Mouse (Mus musculus) CH12.LX (cell line): ENCODE data around the gene Rasip1. TPM values are rescaled to one million over a fixed set of nuclear protein-coding genes. Genes with fewer than 3 reads are reported as not detected.

Experiments used
- DNase-seq: peaks from one replicate; pipeline ENCODE4 v3.0.0-alpha.2; 2013; ENCODE audit errors: extremely low read depth
- H3K27ac ChIP-seq: 2 replicates; pipeline ENCODE4 v1.5.1; 2012; ENCODE audit warnings: low read depth, mild to moderate bottlenecking, control low read depth, moderate library complexity; ENCODE audit not compliant: insufficient read depth
- H3K27me3 ChIP-seq: replicated peaks from 2 replicates; pipeline ENCODE3; 2012; ENCODE audit warnings: inconsistent platforms
- H3K36me3 ChIP-seq, 2 experiments: replicated peaks in 1 of 2; 2 replicates each; pipeline versions ENCODE3 to v1.6.1; 2012; ENCODE audit warnings: inconsistent platforms in 1 of 2, low read length in 1 of 2, mild to moderate bottlenecking in 1 of 2, mixed read lengths in 1 of 2, moderate library complexity in 1 of 2; ENCODE audit not compliant: control insufficient read depth in 1 of 2, insufficient read depth in 1 of 2
- H3K4me1 ChIP-seq, 2 experiments: 2 replicates each; pipeline ENCODE4 v1.6.1; 2012; ENCODE audit warnings: inconsistent platforms in 1 of 2, moderate library complexity in 1 of 2; ENCODE audit not compliant: insufficient read depth in 2 of 2, control insufficient read depth in 1 of 2
- H3K4me2 ChIP-seq: 2 replicates; pipeline ENCODE4 v1.6.1; 2012; ENCODE audit warnings: low read depth, mild to moderate bottlenecking, control low read depth; ENCODE audit not compliant: poor library complexity, insufficient read depth, severe bottlenecking
- H3K4me3 ChIP-seq, 3 experiments: fragments of 150-350 bp in 1 of 3; sonication (generic) in 1 of 3; replicated peaks in 1 of 3; 2 replicates each; pipeline versions ENCODE3 to v1.5.1; 2011 to 2012; ENCODE audit warnings: low read depth in 2 of 3, low read length in 2 of 3, mild to moderate bottlenecking in 2 of 3, moderate library complexity in 2 of 3, control low read depth in 1 of 3, improper control_type of control experiment in 1 of 3, inconsistent platforms in 1 of 3, mixed read lengths in 1 of 3; ENCODE audit not compliant: poor library complexity in 1 of 3
- H3K79me2 ChIP-seq: replicated peaks from 2 replicates; pipeline ENCODE4 v1.6.1; 2012; ENCODE audit warnings: mild to moderate bottlenecking, moderate library complexity; ENCODE audit not compliant: control insufficient read depth, poor library complexity, insufficient read depth, severe bottlenecking; ENCODE audit errors: extremely low read depth
- H3K9ac ChIP-seq: 2 replicates; pipeline ENCODE4 v1.6.1; 2012; ENCODE audit warnings: low read depth, mild to moderate bottlenecking, control low read depth, moderate library complexity; ENCODE audit not compliant: insufficient read depth
- H3K9me3 ChIP-seq: replicated peaks from 2 replicates; pipeline ENCODE3; 2012; ENCODE audit warnings: low read length, inconsistent platforms, mixed read lengths
- BHLHE40 ChIP-seq: IDR thresholded peaks from 2 replicates; pipeline ENCODE4 v1.6.1; 2011; ENCODE audit warnings: mild to moderate bottlenecking, low read depth, low read length, improper control_type of control experiment
- CHD2 ChIP-seq: IDR thresholded peaks from 2 replicates; pipeline ENCODE4 v1.6.1; 2011; ENCODE audit warnings: low read length, improper control_type of control experiment
- CTCF ChIP-seq, 2 experiments: IDR thresholded peaks in 1 of 2; conservative IDR thresholded peaks in 1 of 2; 2 replicates each; pipeline ENCODE4 v1.5.1; 2011 to 2012; ENCODE audit warnings: low read depth in 2 of 2, low read length in 2 of 2, improper control_type of control experiment in 1 of 2, inconsistent platforms in 1 of 2, mild to moderate bottlenecking in 1 of 2, moderate library complexity in 1 of 2
- E2F4 ChIP-seq: IDR thresholded peaks from 2 replicates; pipeline ENCODE4 v1.6.1; 2011; ENCODE audit warnings: low read depth, low read length, improper control_type of control experiment; ENCODE audit not compliant: insufficient replicate concordance
- ELF1 ChIP-seq: IDR thresholded peaks from 2 replicates; pipeline ENCODE4 v1.6.1; 2014; ENCODE audit warnings: low read depth, mild to moderate bottlenecking, inconsistent platforms, low read length, improper control_type of control experiment
- EP300 ChIP-seq: IDR thresholded peaks from 2 replicates; pipeline ENCODE4 v1.6.1; 2011; ENCODE audit warnings: low read length, improper control_type of control experiment
- ETS1 ChIP-seq: conservative IDR thresholded peaks from 2 replicates; pipeline ENCODE4 v1.6.1; 2012; ENCODE audit warnings: low read depth, mild to moderate bottlenecking, inconsistent platforms, low read length, improper control_type of control experiment, moderate library complexity
- GABPA ChIP-seq: IDR thresholded peaks from 2 replicates; pipeline ENCODE4 v1.6.1; 2012; ENCODE audit warnings: low read depth, low read length, improper control_type of control experiment, inconsistent platforms; ENCODE audit not compliant: insufficient replicate concordance
- HCFC1 ChIP-seq: IDR thresholded peaks from 2 replicates; pipeline ENCODE4 v1.6.1; 2012; ENCODE audit warnings: low read depth, mild to moderate bottlenecking, inconsistent platforms, low read length, improper control_type of control experiment
- JUN ChIP-seq: IDR thresholded peaks from 2 replicates; pipeline ENCODE4 v1.6.1; 2011; ENCODE audit warnings: low read depth, mild to moderate bottlenecking, low read length, improper control_type of control experiment, moderate library complexity; ENCODE audit not compliant: insufficient read depth
- KAT2A ChIP-seq: IDR thresholded peaks from 2 replicates; pipeline ENCODE4 v1.6.1; 2012; ENCODE audit warnings: low read length, improper control_type of control experiment, inconsistent platforms; ENCODE audit not compliant: insufficient replicate concordance
- MAX ChIP-seq: IDR thresholded peaks from 2 replicates; pipeline ENCODE4 v1.6.1; 2011; ENCODE audit warnings: low read length, improper control_type of control experiment
- MAZ ChIP-seq: IDR thresholded peaks from 2 replicates; pipeline ENCODE4 v1.6.1; 2012; ENCODE audit warnings: low read depth, mild to moderate bottlenecking, inconsistent platforms, low read length, improper control_type of control experiment, moderate library complexity
- MEF2A ChIP-seq: IDR thresholded peaks from 2 replicates; pipeline ENCODE4 v1.6.1; 2014; ENCODE audit warnings: low read depth, mild to moderate bottlenecking, inconsistent platforms, low read length, improper control_type of control experiment, borderline replicate concordance
- MXI1 ChIP-seq: IDR thresholded peaks from 2 replicates; pipeline ENCODE4 v1.6.1; 2011; ENCODE audit warnings: mild to moderate bottlenecking, low read depth, low read length, improper control_type of control experiment
- MYC ChIP-seq: IDR thresholded peaks from 2 replicates; pipeline ENCODE4 v1.6.1; 2011; ENCODE audit warnings: low read depth, mild to moderate bottlenecking, improper control_type of control experiment, low read length
- NELFE ChIP-seq: IDR thresholded peaks from 2 replicates; pipeline ENCODE4 v1.6.1; 2011; ENCODE audit warnings: low read depth, low read length, improper control_type of control experiment
- NRF1 ChIP-seq: IDR thresholded peaks from 2 replicates; pipeline ENCODE4 v1.6.1; 2014; ENCODE audit warnings: low read depth, mild to moderate bottlenecking, inconsistent platforms, low read length, improper control_type of control experiment, moderate library complexity
- PAX5 ChIP-seq: IDR thresholded peaks from 2 replicates; pipeline ENCODE4 v1.6.1; 2012; ENCODE audit warnings: low read length, inconsistent platforms, mixed read lengths
- POLR2AphosphoS2 ChIP-seq: IDR thresholded peaks from 2 replicates; pipeline ENCODE4 v1.6.1; 2011; ENCODE audit warnings: low read depth, low read length, improper control_type of control experiment
- RAD21 ChIP-seq: IDR thresholded peaks from 2 replicates; pipeline ENCODE4 v1.6.1; 2011; ENCODE audit warnings: low read depth, mild to moderate bottlenecking, low read length, improper control_type of control experiment, moderate library complexity
- RCOR1 ChIP-seq: conservative IDR thresholded peaks from 2 replicates; pipeline ENCODE4 v1.6.1; 2012; ENCODE audit warnings: low read depth, mild to moderate bottlenecking, inconsistent platforms, low read length, improper control_type of control experiment
- SMC3 ChIP-seq: IDR thresholded peaks from 2 replicates; pipeline ENCODE4 v1.6.1; 2011; ENCODE audit warnings: low read depth, low read length, improper control_type of control experiment
- UBTF ChIP-seq: IDR thresholded peaks from 2 replicates; pipeline ENCODE4 v1.6.1; 2012; ENCODE audit warnings: low read depth, mild to moderate bottlenecking, inconsistent platforms, low read length, improper control_type of control experiment, moderate library complexity
- USF1 ChIP-seq: IDR thresholded peaks from 2 replicates; pipeline ENCODE4 v1.6.1; 2014; ENCODE audit warnings: low read depth, mild to moderate bottlenecking, inconsistent platforms, low read length, improper control_type of control experiment
- USF2 ChIP-seq: conservative IDR thresholded peaks from 2 replicates; pipeline ENCODE4 v1.6.1; 2011; ENCODE audit warnings: low read depth, low read length, improper control_type of control experiment
- ZNF384 ChIP-seq: IDR thresholded peaks from 2 replicates; pipeline ENCODE4 v1.6.1; 2012; ENCODE audit warnings: low read depth, low read length, improper control_type of control experiment, inconsistent platforms
- dilution Hi-C: fragments of 300-500 bp; cut with MboI; formaldehyde crosslinking; loops from 2 replicates; pipeline ENCODE4 v1.14.3; 2020; ENCODE audit warnings: low sequenced_read_pairs; ENCODE audit not compliant: extremely low pct_unique_long_range_greater_than_20kb, extremely low pct_ligation_motif_present
- in situ Hi-C: fragments of 300-500 bp; cut with MboI; formaldehyde crosslinking; loops from 3 replicates; pipeline ENCODE4 v1.14.3; 2019; ENCODE audit warnings: low sequenced_read_pairs, low pct_ligation_motif_present, low pct_unique_long_range_greater_than_20kb, mixed read lengths
- polyA plus RNA-seq: library from polyadenylated mRNA; unstranded; fragments of >175 nt; gene quantifications from 2 replicates; pipeline ENCODE4 v1.2.1, GENCODE M21; 2012; ENCODE audit warnings: low read depth; ENCODE audit not compliant: insufficient read length
- total RNA-seq, 2 experiments: library from RNA; depleted of rRNA; stranded (reverse); fragments of 300-350 nt in 1 of 2; fragments of >200 nt in 1 of 2; gene quantifications; 2 replicates each; pipeline ENCODE4 v1.2.3; 2012 to 2014

The Rasip1 gene
- total and polyA plus RNA-seq, 3 experiments = 0.46 to 2.9 (median 0.77) TPM

GRCm38 (mm10) chr7:45665303-45666138 is 38.2 kb downstream of the Rasip1 start:
- H3K9ac ChIP-seq = no peak overlapping the region
- H3K4me3 ChIP-seq = no peak overlapping the region
- in situ Hi-C loops (no loop called here), dilution Hi-C loops (no loop called here)
- peaks cover 1% of the 10 kb centered on the region for H3K27me3 ChIP-seq
- no peaks in the 10 kb centered on the region for H3K79me2 ChIP-seq
- no peak for DNase-seq
- peaks cover 10% of the 10 kb centered on the region for H3K9me3 ChIP-seq
- TF ChIP-seq RAD21 = no peak
- TF ChIP-seq UBTF = no peak
- TF ChIP-seq SMC3 = no peak
- no peak for TF ChIP-seq EP300
- no peak for TF ChIP-seq CTCF (conservative IDR thresholded peaks at IDR 0.05 in 1 of 2, IDR thresholded peaks at IDR 0.05 in 1 of 2; ENCODE audit: low read depth in 2 of 2, low read length in 2 of 2)
- TF ChIP-seq CHD2 = no peak
- TF ChIP-seq POLR2AphosphoS2 = no peak
- TF ChIP-seq USF1 = no peak
- no peak for TF ChIP-seq ELF1
- no peak for TF ChIP-seq MAX
- no peak for TF ChIP-seq NRF1
- TF ChIP-seq KAT2A = no peak
- no peak for TF ChIP-seq ZNF384
- no peak for TF ChIP-seq USF2
- TF ChIP-seq MXI1 = no peak
- no peak for TF ChIP-seq PAX5
- TF ChIP-seq MAZ = no peak
- no peak for TF ChIP-seq E2F4
- TF ChIP-seq HCFC1 = no peak
- no peaks in the 10 kb centered on the region for H3K36me3 ChIP-seq
- H3K27ac ChIP-seq = no peak overlapping the region
- H3K4me1 ChIP-seq = peaks cover 0 to 5% of the 10 kb centered on the region in 2 experiments; a peak in 1 of 4 replicates
- no peak overlapping the region for H3K4me2 ChIP-seq

DNA sequence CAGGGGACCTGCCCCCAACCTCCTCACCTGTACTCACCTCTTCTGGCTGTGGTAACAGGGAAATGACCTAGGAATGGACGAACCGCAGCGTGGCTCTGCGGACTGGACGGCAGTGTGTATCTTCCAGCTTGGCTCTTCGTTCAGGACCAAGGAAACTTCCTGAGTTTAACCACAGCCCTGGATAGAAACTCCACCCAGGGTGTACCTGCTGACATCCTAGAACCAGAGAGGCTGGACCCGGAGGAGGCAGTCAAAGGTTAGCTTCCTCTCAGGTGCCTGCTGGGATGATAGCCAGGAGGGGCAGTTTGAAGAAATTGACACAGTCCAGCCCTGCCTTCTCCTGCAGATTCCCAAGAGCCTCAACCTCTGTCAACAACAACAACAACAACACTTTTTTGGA is 38.9 kb downstream of the Rasip1 start, which contains the start of gene Fut2:
Fut2 (minus strand) TSS at position 234 of the 400 bp plus-strand sequence.
- DNase-seq = no peak
- no peaks in the 10 kb centered on the region for H3K79me2 ChIP-seq
- H3K36me3 ChIP-seq = no peaks in the 10 kb centered on the region
- no peak within 1 kb of the TSS for H3K4me3 ChIP-seq
- peaks cover 10% of the 10 kb centered on the region for H3K9me3 ChIP-seq
- in situ Hi-C loops (no loop called here), dilution Hi-C loops (no loop called here)
- TF ChIP-seq GABPA (no peak), MEF2A (no peak), ETS1 (no peak), RAD21 (no peak), MYC (no peak), MXI1 (no peak), RCOR1 (no peak), EP300 (no peak), NELFE (no peak), USF1 (no peak), ZNF384 (no peak), JUN (no peak), ELF1 (no peak), UBTF (no peak), E2F4 (no peak), BHLHE40 (no peak)
- H3K4me1 ChIP-seq = peaks cover 0 to 7% of the 10 kb centered on the region in 2 experiments; a peak in 1 of 4 replicates
- no peak within 1 kb of the TSS for H3K4me2 ChIP-seq
- H3K27me3 ChIP-seq = peaks cover 1% of the 10 kb centered on the region
- H3K27ac ChIP-seq = no peak within 1 kb of the TSS
- H3K9ac ChIP-seq = no peak within 1 kb of the TSS
